Mouse (Mus musculus) heart, embryonic 12.5 days (tissue): ENCODE measurements at regions not wholly inside any gene's neighbourhood (a gene's known extent, or its start where the extent isn't known, plus 50 kb on each side); places are given as distances from the start of the nearest gene placed in this dataset.

Experiments
- ATAC-seq: fragments of 200-750 bp; cut with Nextera tagmentation; 2 replicates; pipeline ENCODE4 v1.8.0; 2017; ENCODE audit warnings: moderate TSS enrichment, moderate library complexity; ENCODE audit not compliant: insufficient number of reproducible peaks, low FRiP score
- H3K27ac ChIP-seq: fragments of 300-500 bp; sonication (generic); 2 replicates; pipeline ENCODE4 v1.5.1; 2016; ENCODE audit warnings: mild to moderate bottlenecking, moderate library complexity; ENCODE audit not compliant: poor library complexity, severe bottlenecking
- H3K27me3 ChIP-seq: fragments of 300-500 bp; sonication (generic); replicated peaks from 2 replicates; pipeline ENCODE4 v1.6.1; 2016; ENCODE audit warnings: mild to moderate bottlenecking, moderate library complexity
- H3K36me3 ChIP-seq: fragments of 300-500 bp; sonication (generic); 2 replicates; pipeline ENCODE4 v1.6.1; 2016; ENCODE audit warnings: mild to moderate bottlenecking, moderate library complexity
- H3K4me1 ChIP-seq: fragments of 300-500 bp; sonication (generic); replicated peaks from 2 replicates; pipeline ENCODE4 v1.6.1; 2016; ENCODE audit warnings: mild to moderate bottlenecking
- H3K4me2 ChIP-seq: fragments of 300-500 bp; sonication (generic); 2 replicates; pipeline ENCODE4 v1.6.1; 2016; ENCODE audit warnings: mild to moderate bottlenecking, moderate library complexity
- H3K4me3 ChIP-seq: fragments of 300-500 bp; sonication (generic); 2 replicates; pipeline ENCODE4 v1.5.1; 2016; ENCODE audit warnings: mild to moderate bottlenecking
- H3K9ac ChIP-seq: fragments of 300-500 bp; sonication (generic); 2 replicates; pipeline ENCODE4 v1.6.1; 2016; ENCODE audit warnings: mild to moderate bottlenecking, moderate library complexity
- H3K9me3 ChIP-seq: fragments of 300-500 bp; sonication (generic); replicated peaks from 2 replicates; pipeline ENCODE4 v1.6.1; 2016; ENCODE audit warnings: mild to moderate bottlenecking, moderate library complexity
- WGBS: fragments of 180-500 bp; shearing (Covaris S2); methylation state at CpG from one replicate; pipeline ENCODE4 v1.1.7; 2016; 5-methylcytosine and 5-hydroxymethylcytosine counted together

GRCm38 (mm10) chr17:49278973-49279727 is 149.0 kb upstream of the Mocs1 start:
- Histone ChIP-seq H3K4me3 (no peak overlapping the region), H3K36me3 (no peaks in the 10 kb centered on the region), H3K4me1 (no peaks in the 10 kb centered on the region), H3K4me2 (no peak overlapping the region), H3K27ac (no peak overlapping the region), H3K9me3 (no peaks in the 10 kb centered on the region; the same call in 1 of the 2 replicates), H3K9ac (no peak overlapping the region), H3K27me3 (peaks cover 5% of the 10 kb centered on the region)
- no peak for ATAC-seq
- WGBS: 79% methylated on average over 10 of the region's 10 CpGs

GRCm38 (mm10) chr17:49281344-49281743 is 146.8 kb upstream of the Mocs1 start:
- Histone ChIP-seq H3K4me1 (no peaks in the 10 kb centered on the region), H3K27me3 (no peaks in the 10 kb centered on the region), H3K36me3 (no peaks in the 10 kb centered on the region), H3K9me3 (no peaks in the 10 kb centered on the region; the same call in 1 of the 2 replicates), H3K27ac (no peak overlapping the region), H3K4me2 (no peak overlapping the region), H3K4me3 (no peak overlapping the region), H3K9ac (no peak overlapping the region)
- WGBS: 75% methylated on average over 13 of the region's 13 CpGs
- no peak for ATAC-seq

GRCm38 (mm10) chr17:49282498-49282897 is 145.7 kb upstream of the Mocs1 start:
- Histone ChIP-seq H3K4me3 (no peak overlapping the region), H3K36me3 (no peaks in the 10 kb centered on the region), H3K27ac (no peak overlapping the region), H3K4me2 (no peak overlapping the region), H3K4me1 (no peaks in the 10 kb centered on the region), H3K27me3 (no peaks in the 10 kb centered on the region), H3K9me3 (peaks cover 1% of the 10 kb centered on the region), H3K9ac (no peak overlapping the region)
- 78% methylated on average over 10 of the region's 10 CpGs for WGBS
- ATAC-seq: no peak

GRCm38 (mm10) chr17:49283491-49283890 is 144.7 kb upstream of the Mocs1 start:
- Histone ChIP-seq H3K4me2 (no peak overlapping the region), H3K9ac (no peak overlapping the region), H3K36me3 (no peaks in the 10 kb centered on the region), H3K27ac (no peak overlapping the region), H3K4me3 (no peak overlapping the region), H3K9me3 (peaks cover 8% of the 10 kb centered on the region), H3K27me3 (no peaks in the 10 kb centered on the region), H3K4me1 (no peaks in the 10 kb centered on the region)
- 70% methylated on average over 5 of the region's 5 CpGs for WGBS
- ATAC-seq: no peak

- H3K27ac ChIP-seq: no peak overlapping the region
- no peak for ATAC-seq
- H3K36me3 ChIP-seq: no peaks in the 10 kb centered on the region
- no peak overlapping the region for H3K4me2 ChIP-seq
- H3K9me3 ChIP-seq: peaks cover 8% of the 10 kb centered on the region
- 71% methylated on average over 3 of the region's 3 CpGs for WGBS
- H3K4me3 ChIP-seq: no peak overlapping the region
- no peak overlapping the region for H3K9ac ChIP-seq
- no peaks in the 10 kb centered on the region for H3K4me1 ChIP-seq
- no peaks in the 10 kb centered on the region for H3K27me3 ChIP-seq
These were observed 136.5 kb upstream of the Mocs1 start for GRCm38 (mm10) chr17:49291636-49292035.

GRCm38 (mm10) chr17:49304461-49304860 is 123.7 kb upstream of the Mocs1 start:
- Histone ChIP-seq H3K9me3 (0 out of 2 replicates have a peak, but pooled peaks cover 3% of the 10 kb centered on the region), H3K4me1 (no peaks in the 10 kb centered on the region), H3K36me3 (no peaks in the 10 kb centered on the region), H3K27me3 (no peaks in the 10 kb centered on the region), H3K9ac (no peak overlapping the region), H3K27ac (no peak overlapping the region), H3K4me3 (no peak overlapping the region), H3K4me2 (no peak overlapping the region)
- WGBS: 80% methylated on average over 3 of the region's 3 CpGs
- no peak for ATAC-seq

- H3K27me3 ChIP-seq: no peaks in the 10 kb centered on the region
- H3K36me3 ChIP-seq: no peaks in the 10 kb centered on the region
- 0 out of 2 replicates have a peak, but pooled peaks cover 3% of the 10 kb centered on the region for H3K9me3 ChIP-seq
- WGBS: 77% methylated on average over 6 of the region's 6 CpGs
- no peak for ATAC-seq
- no peak overlapping the region for H3K4me3 ChIP-seq
- H3K4me1 ChIP-seq: no peaks in the 10 kb centered on the region
- H3K27ac ChIP-seq: no peak overlapping the region
- H3K9ac ChIP-seq: no peak overlapping the region
- H3K4me2 ChIP-seq: no peak overlapping the region
These were observed 123.0 kb upstream of the Mocs1 start for GRCm38 (mm10) chr17:49305116-49305515.

GRCm38 (mm10) chr17:49309079-49309478 is 119.1 kb upstream of the Mocs1 start:
- no peaks in the 10 kb centered on the region for H3K36me3 ChIP-seq
- H3K27me3 ChIP-seq: no peaks in the 10 kb centered on the region
- ATAC-seq: peak; percentile 77; the same call in 1 of the 2 replicates
- H3K4me3 ChIP-seq: no peak overlapping the region
- WGBS: 26% methylated on average over 5 of the region's 5 CpGs
- no peaks in the 10 kb centered on the region for H3K9me3 ChIP-seq
- H3K9ac ChIP-seq: no peak overlapping the region
- H3K4me1 ChIP-seq: no peaks in the 10 kb centered on the region
- H3K4me2 ChIP-seq: peak overlapping the region; percentile 40
- H3K27ac ChIP-seq: no peak overlapping the region

GRCm38 (mm10) chr17:49314196-49314595 is 114.0 kb upstream of the Mocs1 start:
- Histone ChIP-seq H3K4me1 (no peaks in the 10 kb centered on the region), H3K9me3 (no peaks in the 10 kb centered on the region), H3K9ac (no peak overlapping the region), H3K27ac (no peak overlapping the region), H3K27me3 (no peaks in the 10 kb centered on the region), H3K36me3 (no peaks in the 10 kb centered on the region), H3K4me2 (no peak overlapping the region), H3K4me3 (no peak overlapping the region)
- no peak for ATAC-seq
- WGBS: 73% methylated on average over 2 of the region's 2 CpGs

GRCm38 (mm10) chr17:49327524-49327923 is 100.6 kb upstream of the Mocs1 start:
- whole genome bisulfite sequencing: 69% methylated on average over 4 of the region's 4 CpGs
- Histone ChIP-seq H3K4me2 (no peak overlapping the region), H3K27ac (no peak overlapping the region), H3K36me3 (no peaks in the 10 kb centered on the region), H3K27me3 (no peaks in the 10 kb centered on the region), H3K9ac (no peak overlapping the region), H3K9me3 (no peaks in the 10 kb centered on the region), H3K4me1 (no peaks in the 10 kb centered on the region), H3K4me3 (no peak overlapping the region)
- no peak for ATAC-seq

- no peak for ATAC-seq
- Histone ChIP-seq H3K36me3 (no peaks in the 10 kb centered on the region), H3K4me3 (no peak overlapping the region), H3K4me1 (no peaks in the 10 kb centered on the region), H3K27me3 (no peaks in the 10 kb centered on the region), H3K9ac (no peak overlapping the region), H3K4me2 (no peak overlapping the region), H3K9me3 (peaks cover 5% of the 10 kb centered on the region; the same call in 1 of the 2 replicates), H3K27ac (no peak overlapping the region)
- WGBS: 75% methylated on average over 5 of the region's 5 CpGs
These were observed 92.8 kb upstream of the Mocs1 start for GRCm38 (mm10) chr17:49335318-49335717.

- 92% methylated on average over 5 of the region's 5 CpGs for WGBS
These were observed 90.3 kb upstream of the Mocs1 start for GRCm38 (mm10) chr17:49337881-49338280.

More at GRCm38 (mm10) chr17:49337881-49338280, 90.3 kb upstream of the Mocs1 start:
- Histone ChIP-seq H3K4me2 (no peak overlapping the region), H3K36me3 (no peaks in the 10 kb centered on the region), H3K27ac (no peak overlapping the region), H3K27me3 (no peaks in the 10 kb centered on the region), H3K4me3 (no peak overlapping the region), H3K4me1 (no peaks in the 10 kb centered on the region), H3K9ac (no peak overlapping the region), H3K9me3 (peaks cover 7% of the 10 kb centered on the region; the same call in 1 of the 2 replicates)
- ATAC-seq: no peak
